Mouse (Mus musculus): ENCODE measurements around the gene Vamp2.

DNA sequence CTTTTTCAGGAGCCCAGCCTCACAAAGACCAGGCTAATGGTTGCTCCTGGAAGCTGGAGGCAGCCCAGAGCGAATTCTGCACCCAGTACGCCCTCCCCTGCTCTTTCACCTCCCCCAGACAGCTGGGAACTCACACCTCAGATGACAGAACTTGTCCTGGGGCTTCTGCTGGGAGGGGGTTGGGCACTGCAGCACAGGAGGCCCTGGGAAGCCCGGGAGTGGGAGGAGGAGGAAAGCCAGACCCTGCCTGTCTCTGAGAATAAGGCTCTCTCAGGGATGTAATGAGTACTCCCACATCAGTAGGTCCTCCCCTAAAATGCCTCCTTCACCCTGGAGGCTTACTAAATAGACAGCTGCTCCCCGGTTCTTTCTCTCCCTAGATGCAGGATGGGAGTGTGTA, 1.2 kb upstream of the Vamp2 start:
- TF ChIP-seq CTCF (IDR thresholded peaks at IDR 0.05; ENCODE audit: low read depth): no peak
- TF ChIP-seq EP300 (optimal IDR thresholded peaks at IDR 0.05): no peak

Data from stomach, postnatal 0 days (tissue).